Mouse (Mus musculus): ENCODE measurements around the gene Rps6kb1. TPM values are rescaled to one million over a fixed set of nuclear protein-coding genes. Genes with fewer than 3 reads are reported as not detected.

Rps6kb1 gene
- 54.1 and 62.2 TPM in 2 replicates for polyA plus RNA-seq (2014; fragmentation: Nextera tagmentation; extraction: Ambion mirVana)

- peak; percentile 98 for ATAC-seq (ENCODE audit: low FRiP score)
These were observed at the start of gene Rps6kb1, which contains the start of gene Tubd1 for GRCm38 (mm10) chr11:86544639-86545299. Gene Rps6kb1, minus strand, starts transcription at chr11:86544805. Gene Tubd1, plus strand, starts transcription at chr11:86544991.

GRCm38 (mm10) chr11:86593443-86593842 is 48.8 kb upstream of the Rps6kb1 start:
- Histone ChIP-seq H3K9ac (ENCODE audit: low read length) (no peak overlapping the region), H3K4me3 (ENCODE audit: low read depth, low read length) (no peak overlapping the region), H3K4me2 (no peak overlapping the region), H3K36me3 (ENCODE audit: control insufficient read depth, insufficient read depth, low read length) (no peaks in the 10 kb centered on the region), H3K27ac (ENCODE audit: low read depth, low read length) (no peak overlapping the region), H3K27me3 (ENCODE audit: control insufficient read depth, insufficient read depth, low read length) (no peaks in the 10 kb centered on the region), H3K9me3 (ENCODE audit: control insufficient read depth, low read length) (no peaks in the 10 kb centered on the region), H3K4me1 (ENCODE audit: control insufficient read depth, insufficient read depth, low read length) (no peaks in the 10 kb centered on the region)
- WGBS, result 80% methylated on average over 5 of the region's 5 CpGs
- DNase-seq (ENCODE audit: low spot score, missing footprints) (no peak), ATAC-seq (ENCODE audit: low FRiP score) (no peak)

More at GRCm38 (mm10) chr11:86544639-86545299, at the start of gene Rps6kb1, which contains the start of gene Tubd1:
- peaks cover 8% of the 10 kb centered on the region for H3K4me1 ChIP-seq (ENCODE audit: control insufficient read depth, insufficient read depth, low read length)
- DNase-seq (ENCODE audit: low spot score, missing footprints), result peak; percentile 99
- peak within 1 kb of the TSS; percentile 96 for H3K9ac ChIP-seq (ENCODE audit: low read length)
- H3K27me3 ChIP-seq (ENCODE audit: control insufficient read depth, insufficient read depth, low read length), result no peaks in the 10 kb centered on the region
- H3K27ac ChIP-seq (ENCODE audit: low read depth, low read length), result peak within 1 kb of the TSS; percentile 67
- H3K9me3 ChIP-seq (ENCODE audit: control insufficient read depth, low read length), result no peaks in the 10 kb centered on the region
- H3K4me3 ChIP-seq (ENCODE audit: low read depth, low read length), result peak within 1 kb of the TSS; percentile 99
- under 1% methylated on average over 43 of the region's 43 CpGs for WGBS
- no peaks in the 10 kb centered on the region; the same call in 1 of the 2 replicates for H3K36me3 ChIP-seq (ENCODE audit: control insufficient read depth, insufficient read depth, low read length)
- peak within 1 kb of the TSS; percentile 81 for H3K4me2 ChIP-seq

- 49% methylated on average over 3 of the region's 3 CpGs for WGBS
- no peaks in the 10 kb centered on the region for H3K27me3 ChIP-seq (ENCODE audit: control insufficient read depth, insufficient read depth, low read length)
- ATAC-seq (ENCODE audit: low FRiP score) (no peak), DNase-seq (ENCODE audit: low spot score, missing footprints) (no peak)
- H3K27ac ChIP-seq (ENCODE audit: low read depth, low read length), result no peak overlapping the region
- H3K4me1 ChIP-seq (ENCODE audit: control insufficient read depth, insufficient read depth, low read length), result no peaks in the 10 kb centered on the region
- H3K9ac ChIP-seq (ENCODE audit: low read length), result no peak overlapping the region
- H3K4me2 ChIP-seq, result no peak overlapping the region
- H3K36me3 ChIP-seq (ENCODE audit: control insufficient read depth, insufficient read depth, low read length), result no peaks in the 10 kb centered on the region
- no peaks in the 10 kb centered on the region for H3K9me3 ChIP-seq (ENCODE audit: control insufficient read depth, low read length)
- H3K4me3 ChIP-seq (ENCODE audit: low read depth, low read length), result no peak overlapping the region
These were observed 48.4 kb upstream of the Rps6kb1 start for GRCm38 (mm10) chr11:86592993-86593392.

- H3K27me3 ChIP-seq (ENCODE audit: control insufficient read depth, insufficient read depth, low read length), result no peaks in the 10 kb centered on the region
- H3K4me1 ChIP-seq (ENCODE audit: control insufficient read depth, insufficient read depth, low read length), result peaks cover 3% of the 10 kb centered on the region; the same call in 1 of the 2 replicates
- DNase-seq (ENCODE audit: low spot score, missing footprints) (no peak), ATAC-seq (ENCODE audit: low FRiP score) (no peak)
- no peak overlapping the region for H3K4me3 ChIP-seq (ENCODE audit: low read depth, low read length)
- H3K4me2 ChIP-seq, result no peak overlapping the region
- H3K9me3 ChIP-seq (ENCODE audit: control insufficient read depth, low read length), result no peaks in the 10 kb centered on the region
- H3K9ac ChIP-seq (ENCODE audit: low read length), result no peak overlapping the region
- WGBS, result 89% methylated on average over 2 of the region's 2 CpGs
- no peaks in the 10 kb centered on the region for H3K36me3 ChIP-seq (ENCODE audit: control insufficient read depth, insufficient read depth, low read length)
- H3K27ac ChIP-seq (ENCODE audit: low read depth, low read length), result no peak overlapping the region
These were observed 47.5 kb upstream of the Rps6kb1 start for GRCm38 (mm10) chr11:86591931-86592616.

- no peaks in the 10 kb centered on the region for H3K9me3 ChIP-seq (ENCODE audit: control insufficient read depth, low read length)
- no peak overlapping the region for H3K27ac ChIP-seq (ENCODE audit: low read depth, low read length)
- WGBS, result 83% methylated on average over 4 of the region's 4 CpGs
- ATAC-seq (ENCODE audit: low FRiP score) (no peak), DNase-seq (ENCODE audit: low spot score, missing footprints) (no peak)
- H3K9ac ChIP-seq (ENCODE audit: low read length), result no peak overlapping the region
- no peak overlapping the region for H3K4me2 ChIP-seq
- H3K4me3 ChIP-seq (ENCODE audit: low read depth, low read length), result no peak overlapping the region
- H3K27me3 ChIP-seq (ENCODE audit: control insufficient read depth, insufficient read depth, low read length), result no peaks in the 10 kb centered on the region
- peaks cover 8% of the 10 kb centered on the region; the same call in 1 of the 2 replicates for H3K4me1 ChIP-seq (ENCODE audit: control insufficient read depth, insufficient read depth, low read length)
- no peaks in the 10 kb centered on the region for H3K36me3 ChIP-seq (ENCODE audit: control insufficient read depth, insufficient read depth, low read length)
These were observed 46.8 kb upstream of the Rps6kb1 start for GRCm38 (mm10) chr11:86591301-86591845.

- Histone ChIP-seq H3K27ac (ENCODE audit: low read depth, low read length) (no peak overlapping the region), H3K9me3 (ENCODE audit: control insufficient read depth, low read length) (no peaks in the 10 kb centered on the region), H3K9ac (ENCODE audit: low read length) (no peak overlapping the region), H3K36me3 (ENCODE audit: control insufficient read depth, insufficient read depth, low read length) (no peaks in the 10 kb centered on the region), H3K4me3 (ENCODE audit: low read depth, low read length) (no peak overlapping the region), H3K4me2 (no peak overlapping the region), H3K4me1 (ENCODE audit: control insufficient read depth, insufficient read depth, low read length) (peaks cover 8% of the 10 kb centered on the region; the same call in 1 of the 2 replicates), H3K27me3 (ENCODE audit: control insufficient read depth, insufficient read depth, low read length) (no peaks in the 10 kb centered on the region)
- 93% methylated on average over 10 of the region's 10 CpGs for WGBS
- ATAC-seq (ENCODE audit: low FRiP score) (no peak), DNase-seq (ENCODE audit: low spot score, missing footprints) (no peak)
These were observed 46.0 kb upstream of the Rps6kb1 start for GRCm38 (mm10) chr11:86590579-86590978.

GRCm38 (mm10) chr11:86590066-86590465 is 45.5 kb upstream of the Rps6kb1 start:
- Histone ChIP-seq H3K36me3 (ENCODE audit: control insufficient read depth, insufficient read depth, low read length) (no peaks in the 10 kb centered on the region), H3K4me3 (ENCODE audit: low read depth, low read length) (no peak overlapping the region), H3K4me1 (ENCODE audit: control insufficient read depth, insufficient read depth, low read length) (peaks cover 8% of the 10 kb centered on the region; the same call in 1 of the 2 replicates), H3K27ac (ENCODE audit: low read depth, low read length) (no peak overlapping the region), H3K4me2 (no peak overlapping the region), H3K9ac (ENCODE audit: low read length) (no peak overlapping the region), H3K27me3 (ENCODE audit: control insufficient read depth, insufficient read depth, low read length) (no peaks in the 10 kb centered on the region), H3K9me3 (ENCODE audit: control insufficient read depth, low read length) (no peaks in the 10 kb centered on the region)
- ATAC-seq (ENCODE audit: low FRiP score), result no peak
- 89% methylated on average over 4 of the region's 4 CpGs for WGBS
- DNase-seq (ENCODE audit: low spot score, missing footprints), result no peak

- Histone ChIP-seq H3K4me1 (ENCODE audit: control insufficient read depth, insufficient read depth, low read length) (peaks cover 8% of the 10 kb centered on the region; the same call in 1 of the 2 replicates), H3K27ac (ENCODE audit: low read depth, low read length) (no peak overlapping the region), H3K4me3 (ENCODE audit: low read depth, low read length) (no peak overlapping the region), H3K36me3 (ENCODE audit: control insufficient read depth, insufficient read depth, low read length) (no peaks in the 10 kb centered on the region), H3K27me3 (ENCODE audit: control insufficient read depth, insufficient read depth, low read length) (no peaks in the 10 kb centered on the region), H3K9ac (ENCODE audit: low read length) (no peak overlapping the region), H3K9me3 (ENCODE audit: control insufficient read depth, low read length) (no peaks in the 10 kb centered on the region), H3K4me2 (no peak overlapping the region)
- ATAC-seq (ENCODE audit: low FRiP score) (no peak), DNase-seq (ENCODE audit: low spot score, missing footprints) (no peak)
- 95% methylated on average over 4 of the region's 4 CpGs for WGBS
These were observed 44.1 kb upstream of the Rps6kb1 start for GRCm38 (mm10) chr11:86588583-86589298.

Data from midbrain, embryonic 11.5 days (tissue).